Mouse (Mus musculus): ENCODE data around the gene Vps53.

The Vps53 gene

DNA sequence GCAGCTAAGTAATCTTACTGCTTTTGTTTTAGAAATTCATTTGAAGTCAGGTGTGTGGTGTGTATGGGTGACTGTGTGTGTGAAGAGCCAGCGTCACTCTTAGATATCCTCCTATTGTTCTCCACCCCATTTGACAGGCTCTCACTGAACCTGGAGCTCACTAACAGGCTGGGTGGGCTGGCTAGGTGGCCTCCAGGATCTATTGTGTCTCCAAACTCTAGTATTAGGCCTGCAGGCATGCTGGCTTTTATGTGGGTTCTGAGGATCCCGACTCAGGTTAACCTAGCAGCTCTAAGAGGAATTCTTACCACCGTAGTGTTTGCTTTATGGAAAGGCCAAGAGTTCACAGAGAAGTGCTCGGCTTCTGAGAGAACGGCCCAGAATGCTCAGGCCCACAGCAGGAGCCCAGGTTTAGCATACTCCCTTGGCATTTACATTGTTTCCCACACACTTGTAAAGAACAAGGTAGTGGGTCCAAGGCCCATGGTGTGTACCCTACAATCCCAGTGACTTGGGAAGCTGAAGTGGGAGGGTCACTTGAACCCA lies 128.4 kb downstream of the Vps53 start:
- DNase-seq = no peak

- no peak for DNase-seq
Observed at GRCm38 (mm10) chr11:76050509-76050908, 128.9 kb downstream of the Vps53 start.

- no peak for DNase-seq
Observed at GRCm38 (mm10) chr11:76045367-76045766, 134.1 kb downstream of the Vps53 start.

- no peak for DNase-seq
Observed at GRCm38 (mm10) chr11:76044468-76044867, 135.0 kb downstream of the Vps53 start.

GRCm38 (mm10) chr11:76042882-76043281 lies 136.6 kb downstream of the Vps53 start:
- no peak for DNase-seq

- DNase-seq = no peak
Observed at GRCm38 (mm10) chr11:76042041-76042638, 137.3 kb downstream of the Vps53 start.

GRCm38 (mm10) chr11:76040761-76041376 lies 138.6 kb downstream of the Vps53 start:
- DNase-seq = no peak

DNA sequence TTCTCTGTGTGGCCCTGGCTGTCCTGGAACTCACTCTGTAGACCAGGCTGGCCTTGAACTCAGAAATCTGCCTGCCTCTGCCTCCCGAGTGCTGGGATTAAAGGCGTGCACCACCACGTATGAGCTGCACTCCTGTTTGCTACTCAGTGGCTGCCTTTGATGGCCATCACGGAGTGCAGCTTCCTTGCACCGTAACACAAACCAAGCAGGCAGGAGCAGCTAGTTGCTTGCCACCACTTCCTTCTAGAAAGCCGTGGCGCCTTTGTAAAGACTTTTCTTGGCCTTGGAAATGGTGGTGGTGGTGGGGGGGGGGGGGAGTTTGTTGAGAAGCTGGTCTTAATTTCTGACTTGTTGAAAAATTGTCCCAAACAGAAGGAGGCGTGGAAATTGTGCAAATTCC lies 139.3 kb downstream of the Vps53 start:
- DNase-seq = no peak

DNA sequence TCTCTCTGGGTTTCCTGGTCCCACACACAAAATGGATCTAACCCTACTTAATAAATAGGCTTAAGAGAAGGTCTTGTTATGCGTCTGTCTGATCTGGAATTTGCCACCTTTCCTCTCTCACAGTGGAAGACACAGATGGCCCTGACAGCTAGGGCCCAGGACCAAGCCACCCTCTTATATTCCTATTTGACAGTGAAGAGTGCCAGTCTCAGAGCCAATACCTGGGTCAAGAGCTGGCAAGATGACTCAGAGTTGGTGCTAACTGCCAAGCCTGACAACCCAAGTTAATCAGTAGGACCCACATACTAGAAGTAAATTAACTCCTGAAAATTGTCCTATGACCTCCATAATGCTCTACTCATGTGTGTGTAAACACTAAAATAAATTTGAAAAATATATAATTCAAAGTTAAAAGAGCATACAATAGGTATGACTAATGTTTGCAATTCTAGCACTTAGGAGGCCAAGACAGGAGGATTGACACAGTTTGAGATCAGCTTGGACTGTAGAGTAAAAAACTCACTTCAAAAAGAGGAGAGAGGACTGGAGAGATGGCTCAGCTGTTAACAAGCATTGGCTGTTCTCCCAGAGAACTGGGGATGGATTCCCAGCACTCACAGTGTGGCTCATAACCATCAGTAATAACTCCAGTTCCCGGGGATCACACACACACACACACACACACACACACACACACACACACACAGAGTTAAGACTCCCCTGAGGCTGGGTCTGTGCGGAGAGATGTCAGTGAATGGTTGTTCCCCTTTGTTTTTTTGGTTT lies 140.0 kb downstream of the Vps53 start:
- no peak for DNase-seq

DNA sequence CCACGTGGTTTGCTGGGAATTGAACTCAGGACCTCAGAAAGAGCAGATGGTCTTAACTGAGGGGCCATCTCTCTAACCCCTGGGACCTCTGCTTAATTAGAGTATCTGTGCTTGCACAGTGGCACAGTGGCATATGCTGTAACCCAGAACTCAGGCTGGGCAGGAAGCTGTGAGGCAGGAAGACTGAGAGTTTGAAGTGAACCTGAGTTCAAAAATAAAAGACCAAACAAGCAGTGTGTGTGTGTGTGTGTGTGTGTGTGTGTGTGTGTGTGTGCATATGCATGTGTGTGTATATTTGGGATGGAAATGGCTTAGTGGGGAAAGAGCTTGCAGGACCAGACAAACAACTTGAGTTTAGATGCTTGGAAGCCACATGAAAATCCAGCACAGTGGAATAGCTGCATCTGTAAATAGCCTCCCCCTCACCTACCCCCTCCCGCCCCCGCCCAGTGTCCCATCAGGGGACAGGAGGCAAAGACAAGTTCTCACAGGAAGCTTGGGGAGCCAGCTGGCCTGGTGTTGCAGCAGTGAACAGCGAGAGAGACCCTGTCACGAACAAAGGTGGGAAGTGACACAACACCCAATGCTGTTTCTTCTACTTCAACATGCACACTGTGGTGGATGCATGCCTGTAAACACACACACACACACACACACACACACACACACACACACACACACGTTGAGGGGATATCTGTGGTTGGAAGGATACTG lies 141.7 kb downstream of the Vps53 start:
- DNase-seq = no peak

- no peak for DNase-seq
Observed at GRCm38 (mm10) chr11:76035182-76035581, 144.3 kb downstream of the Vps53 start.

- DNase-seq = no peak
Observed at GRCm38 (mm10) chr11:76033836-76034235, 145.6 kb downstream of the Vps53 start.

DNA sequence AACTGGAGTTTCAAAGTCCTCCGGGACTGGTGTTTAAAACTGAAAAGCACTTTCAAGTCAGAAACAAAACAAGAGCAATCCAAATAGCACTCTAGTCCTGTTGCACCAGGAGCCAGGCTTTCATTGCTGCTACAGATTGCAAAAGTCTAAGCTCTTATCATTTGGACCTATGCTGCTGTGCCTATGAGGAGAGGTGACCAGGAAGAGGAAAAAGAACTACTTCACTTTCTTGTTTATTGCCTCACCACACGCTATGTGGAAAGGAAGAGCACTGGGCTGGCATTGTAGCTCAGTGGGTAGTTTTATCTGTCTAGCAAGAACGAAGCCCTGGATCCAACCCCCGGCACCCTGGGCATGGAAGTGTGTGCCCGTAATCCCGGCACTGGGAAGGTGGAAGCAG lies 146.1 kb downstream of the Vps53 start:
- no peak for DNase-seq

DNA sequence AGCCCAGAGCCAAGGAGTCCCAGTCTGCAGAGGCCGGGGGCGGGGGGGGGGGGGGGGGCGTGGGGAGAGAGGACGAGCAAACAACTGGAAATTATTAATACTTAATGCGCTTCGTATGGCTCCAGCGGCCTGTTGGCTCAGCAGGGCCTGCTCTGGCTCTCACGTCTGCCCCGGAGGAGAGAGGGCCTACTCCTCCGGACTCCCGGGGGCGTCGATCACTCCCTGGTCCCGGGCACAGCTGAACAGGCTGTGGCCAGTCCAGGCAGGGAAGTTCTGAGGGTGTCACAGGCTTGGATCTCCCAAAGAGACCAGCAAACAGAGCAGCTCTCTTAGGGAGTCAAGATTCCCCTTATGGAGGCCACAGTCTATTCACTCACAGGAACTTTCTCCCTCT lies 151.4 kb downstream of the Vps53 start:
- DNase-seq = no peak

GRCm38 (mm10) chr11:76027139-76028071 lies 152.0 kb downstream of the Vps53 start, which contains the start of gene Rflnb:
Rflnb (minus strand) TSS chr11:76027782.
- DNase-seq = peak; percentile 75

- no peak for DNase-seq
Observed at GRCm38 (mm10) chr11:76026527-76027138, 152.8 kb downstream of the Vps53 start.

DNA sequence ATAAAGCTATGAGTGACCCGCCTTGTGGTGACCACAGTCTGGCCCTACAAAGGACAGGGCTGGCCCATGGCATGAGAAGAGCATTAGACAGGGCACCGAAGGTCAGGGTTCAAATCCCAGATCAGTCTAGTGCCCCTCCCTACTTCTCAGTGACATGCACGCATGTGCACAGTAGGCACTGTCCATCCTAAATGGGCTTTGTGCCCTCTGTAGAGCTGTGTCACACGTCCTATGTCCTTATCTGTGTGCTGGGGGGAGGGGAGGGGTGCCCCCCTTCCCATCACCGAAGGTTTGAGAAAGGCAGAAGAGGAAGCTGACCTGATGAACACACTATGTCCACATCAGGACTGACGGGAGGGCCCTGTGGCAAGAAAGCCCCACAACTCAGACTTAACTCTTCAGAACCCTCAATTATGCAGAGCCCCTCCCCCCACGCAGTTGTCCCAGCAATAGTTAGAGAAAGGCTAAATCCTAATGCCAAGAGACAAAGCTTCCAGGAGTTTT lies 154.3 kb downstream of the Vps53 start:
- DNase-seq = no peak

DNA sequence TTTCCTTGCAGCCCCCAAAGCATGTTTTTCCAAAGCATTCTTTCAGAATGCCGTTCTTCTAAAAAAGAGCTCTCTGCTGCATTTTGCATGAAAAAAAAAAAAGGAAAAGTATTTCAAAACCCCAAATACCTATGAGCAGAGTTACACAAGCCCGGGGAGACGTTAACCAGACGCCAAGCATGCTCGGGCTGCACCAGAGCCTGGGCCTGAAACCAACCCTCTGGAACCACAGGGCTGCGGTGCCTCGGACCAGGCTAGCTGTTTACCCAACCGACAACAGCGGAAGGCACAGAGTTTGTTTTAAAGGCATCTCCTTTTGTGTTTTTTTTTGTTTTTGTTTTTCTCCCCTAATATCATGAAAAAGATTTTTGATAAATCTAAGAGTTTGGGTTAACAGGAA lies 158.5 kb downstream of the Vps53 start:
- DNase-seq = no peak

- DNase-seq = no peak
Observed at GRCm38 (mm10) chr11:76019879-76020278, 159.6 kb downstream of the Vps53 start.

GRCm38 (mm10) chr11:76015814-76016213 lies 163.6 kb downstream of the Vps53 start:
- DNase-seq = no peak

DNA sequence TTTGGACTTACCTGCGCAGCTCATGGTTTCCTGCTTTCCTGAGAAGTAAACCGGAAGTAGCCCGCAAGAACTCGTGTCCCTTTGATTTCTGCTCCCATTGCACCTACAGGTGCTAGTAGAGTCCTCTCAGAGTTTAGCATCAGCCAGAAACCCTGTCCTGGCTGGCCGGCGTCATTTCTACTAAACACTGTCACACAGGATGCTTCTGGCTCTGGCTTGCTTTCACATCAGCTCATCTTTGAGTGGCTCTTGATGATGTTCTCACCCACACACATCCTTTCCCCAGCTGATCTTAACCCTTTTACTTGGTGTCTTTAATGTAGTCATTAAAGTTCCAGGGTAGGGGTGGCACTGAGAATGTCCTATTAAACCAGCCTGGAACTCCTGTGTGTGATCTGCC lies 164.2 kb downstream of the Vps53 start:
- no peak for DNase-seq

Measured in kidney, adult 11 months (tissue).